Mouse (Mus musculus) lung, adult 2 months (tissue): ENCODE data around the gene Syk.

Experiments
- CTCF ChIP-seq: fragments of 200-500 bp; IDR thresholded peaks from 2 replicates; pipeline ENCODE4 v1.5.1; 2011; ENCODE audit warnings: mild to moderate bottlenecking, low read length, control low read depth; ENCODE audit not compliant: insufficient read depth
- POLR2A ChIP-seq: fragments of 200-500 bp; IDR thresholded peaks from 2 replicates; pipeline ENCODE4 v1.6.1; 2011; ENCODE audit warnings: low read depth, mild to moderate bottlenecking, control low read depth, low read length, borderline replicate concordance; ENCODE audit errors: extremely low read depth

DNA sequence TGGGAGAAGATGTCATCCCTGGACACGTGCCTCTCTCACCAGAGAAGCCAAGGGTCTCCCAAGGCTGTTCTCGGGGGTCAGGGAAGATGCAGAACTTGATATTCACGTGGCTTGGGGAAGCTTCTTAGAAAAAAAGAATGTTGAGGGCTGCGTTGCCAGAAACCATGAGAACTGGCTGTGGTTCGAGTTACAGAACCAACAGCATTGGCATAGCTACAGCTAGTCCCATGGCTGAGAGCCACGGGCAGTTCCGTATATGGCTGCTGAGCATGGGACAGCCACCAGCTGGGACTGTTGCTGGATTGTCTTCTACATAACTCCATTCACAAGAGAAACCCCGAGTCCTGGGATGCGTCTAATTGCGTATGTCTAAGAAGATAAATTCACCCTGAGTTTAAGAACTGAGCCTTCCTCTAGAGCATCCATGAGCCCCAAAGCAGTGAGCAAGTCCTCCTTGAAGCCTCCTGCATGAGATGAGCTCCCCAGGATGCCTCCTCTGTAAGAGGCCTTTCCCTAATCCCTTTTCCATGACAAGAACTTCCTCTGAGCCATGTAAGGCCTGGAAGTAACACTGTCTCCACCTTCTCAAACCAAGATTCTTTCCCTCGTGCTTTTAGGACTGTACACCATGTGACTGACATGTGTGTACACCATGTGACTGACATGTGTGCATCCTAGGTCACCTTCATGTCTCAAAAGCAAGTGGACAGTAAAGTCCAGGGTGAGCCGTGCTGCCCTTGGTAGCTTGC is 71.3 kb downstream of the Syk start:
- no peak for TF ChIP-seq POLR2A
- TF ChIP-seq CTCF: no peak
